Mouse (Mus musculus): ENCODE results near the gene Olfr1158.

GRCm38 (mm10) chr2:87974563-87974962 lies 15.3 kb upstream of the Olfr1158 start, which contains the start of gene Olfr74:
- TF ChIP-seq POLR2A (IDR thresholded peaks at IDR 0.05; ENCODE audit: insufficient read length, low read depth) (no peak), USF1 (IDR thresholded peaks at IDR 0.05; ENCODE audit: low read depth) (no peak), TCF12 (IDR thresholded peaks at IDR 0.05; ENCODE audit: insufficient read depth, poor library complexity, severe bottlenecking) (no peak), CEBPB (IDR thresholded peaks at IDR 0.05; ENCODE audit: insufficient read depth, poor library complexity, severe bottlenecking) (no peak), POLR2AphosphoS2 (IDR thresholded peaks at IDR 0.05; ENCODE audit: insufficient read length, low read depth) (no peak), MYOD1 (IDR thresholded peaks at IDR 0.05; ENCODE audit: control insufficient read depth in 1 of 3, insufficient read length in 2 of 3, low read depth in 2 of 3) (no peak), MAX (IDR thresholded peaks at IDR 0.05; ENCODE audit: low read depth) (no peak), MYOG (IDR thresholded peaks at IDR 0.05; ENCODE audit: control insufficient read depth in 1 of 3, insufficient read depth in 1 of 3, insufficient read length in 2 of 3, low read depth in 2 of 3) (no peak), SRF (IDR thresholded peaks at IDR 0.05; ENCODE audit: control insufficient read depth, insufficient read length, low read depth) (no peak), REST (IDR thresholded peaks at IDR 0.05; ENCODE audit: insufficient read depth, insufficient read length) (no peak), E2F4 (IDR thresholded peaks at IDR 0.05; ENCODE audit: insufficient read depth) (no peak)

Data from myocyte (in vitro differentiated cells).